Mouse (Mus musculus) bone marrow, adult 2 months (tissue): ENCODE results near the gene Rapgef4.

Experiments
- CTCF ChIP-seq: fragments of 200-500 bp; IDR thresholded peaks from 2 replicates; pipeline ENCODE4 v1.5.1; 2011; ENCODE audit warnings: low read length, control low read depth; ENCODE audit not compliant: control insufficient read depth, insufficient read depth
- POLR2A ChIP-seq: fragments of 200-500 bp; IDR thresholded peaks from 2 replicates; pipeline ENCODE4 v1.6.1; 2011; ENCODE audit warnings: low read depth, mild to moderate bottlenecking, control low read depth, low read length, borderline replicate concordance; ENCODE audit not compliant: control insufficient read depth

DNA sequence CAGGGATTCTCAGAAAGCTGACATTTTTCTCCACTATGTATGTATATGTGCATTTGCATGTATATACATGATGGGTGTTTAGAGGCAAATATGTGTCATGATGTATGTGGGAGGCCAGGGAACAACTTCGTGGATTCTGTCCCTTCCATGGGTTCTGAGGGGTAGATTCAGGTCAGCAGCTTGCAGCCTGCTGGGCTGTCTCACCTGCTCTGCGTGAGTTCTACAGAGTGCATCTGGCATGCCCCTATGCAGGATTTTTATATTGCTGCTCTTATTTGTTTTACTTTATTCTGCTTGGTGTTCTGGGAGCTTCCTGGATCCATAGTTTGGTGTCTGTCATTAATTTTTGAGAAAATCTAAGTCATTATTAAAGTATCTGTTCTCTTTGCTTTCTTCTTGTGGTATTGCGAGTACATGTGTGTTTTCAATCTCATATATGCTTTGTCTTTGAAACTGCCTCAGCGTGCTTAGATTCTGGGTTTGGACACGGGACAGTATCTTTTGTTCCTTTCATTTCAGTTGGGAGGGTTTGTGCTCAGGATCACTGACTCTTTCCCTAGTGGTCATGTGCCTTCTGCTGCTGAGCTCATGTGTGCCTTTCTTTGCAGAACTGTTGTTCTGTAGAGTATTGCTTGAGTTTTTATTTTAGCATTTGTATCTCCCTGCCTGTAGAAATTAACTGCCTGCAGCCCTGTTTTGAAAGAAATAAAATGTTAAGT lies 184.3 kb downstream of the Rapgef4 start:
- TF ChIP-seq CTCF (no peak), POLR2A (no peak)
